Mouse (Mus musculus) MEL (cell line): Measurements from ENCODE around the gene Pld5. TPM values are rescaled to one million over a fixed set of nuclear protein-coding genes. Genes with fewer than 3 reads are reported as not detected.

Experiments
- DNase-seq: peaks from one replicate; pipeline ENCODE4 v3.0.0; 2011; ENCODE audit warnings: low read depth, low spot score
- H3K27ac ChIP-seq: 2 replicates; pipeline ENCODE4 v1.5.1; 2012; ENCODE audit warnings: low read depth, mild to moderate bottlenecking, control low read depth, low read length, moderate library complexity; ENCODE audit not compliant: control insufficient read depth
- H3K27me3 ChIP-seq, 2 experiments: fragments of 150-350 bp in 1 of 2; sonication (generic) in 1 of 2; 2 replicates each; pipeline ENCODE4 v1.6.1; 2012; ENCODE audit warnings: low read length in 2 of 2, mild to moderate bottlenecking in 2 of 2, improper control_type of control experiment in 1 of 2, moderate library complexity in 1 of 2; ENCODE audit not compliant: insufficient read depth in 2 of 2, control insufficient read depth in 1 of 2
- H3K36me3 ChIP-seq, 2 experiments: 2 replicates each; pipeline ENCODE4 v1.6.1; 2012 to 2014; ENCODE audit warnings: low read length in 2 of 2, improper control_type of control experiment in 1 of 2, inconsistent platforms in 1 of 2, mild to moderate bottlenecking in 1 of 2; ENCODE audit not compliant: insufficient read depth in 2 of 2, control insufficient read depth in 1 of 2
- H3K4me1 ChIP-seq, 2 experiments: fragments of 150-350 bp in 1 of 2; sonication (generic) in 1 of 2; 2 replicates each; pipeline ENCODE4 v1.6.1; 2012; ENCODE audit warnings: low read length in 2 of 2, improper control_type of control experiment in 1 of 2, mild to moderate bottlenecking in 1 of 2; ENCODE audit not compliant: insufficient read depth in 2 of 2, control insufficient read depth in 1 of 2
- H3K4me3 ChIP-seq, 2 experiments: fragments of 150-350 bp in 1 of 2; sonication (generic) in 1 of 2; 2 replicates each; pipeline ENCODE4 v1.5.1; 2012; ENCODE audit warnings: low read depth in 2 of 2, low read length in 2 of 2, mild to moderate bottlenecking in 2 of 2, moderate library complexity in 2 of 2, control low read depth in 1 of 2, improper control_type of control experiment in 1 of 2; ENCODE audit not compliant: control insufficient read depth in 1 of 2, insufficient read depth in 1 of 2
- H3K79me2 ChIP-seq: 2 replicates; pipeline ENCODE4 v1.6.1; 2012; ENCODE audit warnings: mild to moderate bottlenecking, low read length, moderate library complexity; ENCODE audit not compliant: control insufficient read depth, poor library complexity, insufficient read depth
- H3K9ac ChIP-seq: 2 replicates; pipeline ENCODE4 v1.6.1; 2012; ENCODE audit warnings: low read depth, mild to moderate bottlenecking, control low read depth, low read length, moderate library complexity; ENCODE audit not compliant: control insufficient read depth, poor library complexity, severe bottlenecking
- H3K9me3 ChIP-seq: fragments of 150-350 bp; sonication (generic); replicated peaks from 2 replicates; pipeline ENCODE4 v1.6.1; 2012; ENCODE audit warnings: mild to moderate bottlenecking, low read length, improper control_type of control experiment, moderate library complexity; ENCODE audit not compliant: insufficient read depth
- CHD2 ChIP-seq: IDR thresholded peaks from 2 replicates; pipeline ENCODE4 v1.6.1; 2011; ENCODE audit warnings: low read length, improper control_type of control experiment
- CTCF ChIP-seq, 3 experiments: IDR thresholded peaks in 2 of 3; conservative IDR thresholded peaks in 1 of 3; 2 replicates each; pipeline ENCODE4 v1.5.1; 2011 to 2012; ENCODE audit warnings: low read length in 3 of 3, low read depth in 2 of 3, mild to moderate bottlenecking in 2 of 3, improper control_type of control experiment in 1 of 3, inconsistent platforms in 1 of 3, mixed read lengths in 1 of 3, moderate library complexity in 1 of 3; ENCODE audit not compliant: control insufficient read depth in 1 of 3, insufficient read depth in 1 of 3, poor library complexity in 1 of 3, severe bottlenecking in 1 of 3
- ETS1 ChIP-seq: IDR thresholded peaks from 2 replicates; pipeline ENCODE4 v1.6.1; 2012; ENCODE audit warnings: low read depth, mild to moderate bottlenecking, inconsistent platforms, low read length, improper control_type of control experiment, moderate library complexity
- GABPA ChIP-seq: IDR thresholded peaks from 2 replicates; pipeline ENCODE4 v1.6.1; 2012; ENCODE audit warnings: low read depth, mild to moderate bottlenecking, inconsistent platforms, low read length, improper control_type of control experiment, moderate library complexity
- GATA1 ChIP-seq: IDR thresholded peaks from 2 replicates; pipeline ENCODE4 v1.6.1; 2011; ENCODE audit warnings: low read depth, low read length, improper control_type of control experiment
- HCFC1 ChIP-seq: IDR thresholded peaks from 2 replicates; pipeline ENCODE4 v1.6.1; 2012; ENCODE audit warnings: low read depth, mild to moderate bottlenecking, inconsistent platforms, low read length, improper control_type of control experiment, moderate library complexity
- KAT2A ChIP-seq: conservative IDR thresholded peaks from 2 replicates; pipeline ENCODE4 v1.6.1; 2012; ENCODE audit warnings: low read depth, low read length, improper control_type of control experiment, inconsistent platforms
- MAX ChIP-seq: IDR thresholded peaks from 2 replicates; pipeline ENCODE4 v1.6.1; 2011; ENCODE audit warnings: low read length, improper control_type of control experiment
- MXI1 ChIP-seq: IDR thresholded peaks from 2 replicates; pipeline ENCODE4 v1.6.1; 2011; ENCODE audit warnings: mild to moderate bottlenecking, low read depth, low read length, improper control_type of control experiment
- RAD21 ChIP-seq: IDR thresholded peaks from 2 replicates; pipeline ENCODE4 v1.6.1; 2011; ENCODE audit warnings: mild to moderate bottlenecking, low read depth, low read length, improper control_type of control experiment
- SIN3A ChIP-seq: IDR thresholded peaks from 2 replicates; pipeline ENCODE4 v1.6.1; 2012; ENCODE audit warnings: low read length, improper control_type of control experiment, inconsistent platforms
- SMC3 ChIP-seq: IDR thresholded peaks from 2 replicates; pipeline ENCODE4 v1.6.1; 2011; ENCODE audit warnings: low read depth, low read length, improper control_type of control experiment
- TBP ChIP-seq: IDR thresholded peaks from 2 replicates; pipeline ENCODE4 v1.8.0; 2011; ENCODE audit warnings: low read depth, low read length, improper control_type of control experiment
- USF1 ChIP-seq: IDR thresholded peaks from 2 replicates; pipeline ENCODE4 v1.6.1; 2014; ENCODE audit warnings: low read depth, mild to moderate bottlenecking, inconsistent platforms, low read length, improper control_type of control experiment, moderate library complexity
- USF2 ChIP-seq, 2 experiments: IDR thresholded peaks; 2 replicates each; pipeline ENCODE4 v1.6.1; 2011 to 2012; ENCODE audit warnings: improper control_type of control experiment in 2 of 2, low read length in 2 of 2, borderline replicate concordance in 1 of 2, inconsistent platforms in 1 of 2, low read depth in 1 of 2, mild to moderate bottlenecking in 1 of 2; ENCODE audit not compliant: insufficient read depth in 1 of 2
- ZC3H11A ChIP-seq: IDR thresholded peaks from 2 replicates; pipeline ENCODE4 v1.6.1; 2012; ENCODE audit warnings: low read depth, mild to moderate bottlenecking, inconsistent platforms, low read length, improper control_type of control experiment
- ZNF384 ChIP-seq: IDR thresholded peaks from 2 replicates; pipeline ENCODE4 v1.6.1; 2012; ENCODE audit warnings: low read depth, mild to moderate bottlenecking, inconsistent platforms, low read length, improper control_type of control experiment
- polyA plus RNA-seq, 2 experiments: library from polyadenylated mRNA; stranded (reverse) in 1 of 2; unstranded in 1 of 2; fragments of >175 nt in 1 of 2; fragments of >200 nt in 1 of 2; gene quantifications; 2 replicates each; pipeline versions ENCODE4 v1.2.1 to v1.2.4; 2012; ENCODE audit warnings: low replicate concordance in 2 of 2, low read depth in 1 of 2; ENCODE audit not compliant: insufficient read length in 2 of 2, insufficient read depth in 1 of 2, missing spikeins in 1 of 2
- total RNA-seq: library from RNA; depleted of rRNA; stranded (reverse); fragments of 300-350 nt; gene quantifications from 2 replicates; pipeline ENCODE4 v1.2.3, GENCODE M21; 2012

The Pld5 gene
- total and polyA plus RNA-seq, 3 experiments, result 0.01 TPM; not detected in 2

DNA sequence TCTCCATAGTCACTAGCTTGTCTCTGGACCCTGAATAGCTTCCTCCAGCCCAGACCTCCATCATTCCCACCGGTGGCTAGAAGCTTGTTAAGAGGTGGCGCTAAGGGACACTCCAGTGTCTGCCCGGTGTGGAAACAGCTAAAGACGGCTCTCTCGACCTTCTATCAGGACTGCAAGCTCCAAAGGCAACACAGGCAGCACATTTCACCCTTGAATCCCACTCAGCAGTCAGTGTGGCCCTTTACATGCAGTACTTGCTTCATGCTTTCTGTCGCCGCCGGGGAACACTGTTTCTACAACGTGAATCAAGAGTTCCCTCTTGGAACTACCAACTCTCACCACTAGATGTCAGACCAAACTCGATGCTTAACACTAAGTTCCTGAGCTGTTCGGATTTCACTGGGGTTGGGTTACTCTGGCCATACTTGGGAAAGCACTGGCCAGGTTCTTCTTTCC, 338.8 kb downstream of the Pld5 start:
- H3K4me1 ChIP-seq, result no peaks in the 10 kb centered on the region
- no peaks in the 10 kb centered on the region for H3K27me3 ChIP-seq
- DNase-seq, result peak; percentile 86
- no peaks in the 10 kb centered on the region for H3K36me3 ChIP-seq
- no peak overlapping the region for H3K4me3 ChIP-seq
- TF ChIP-seq GABPA, result no peak
- TF ChIP-seq ZC3H11A, result peak; percentile 80
- peak; percentile 93 for TF ChIP-seq SMC3
- no peak for TF ChIP-seq GATA1
- TF ChIP-seq CTCF (IDR thresholded peaks at IDR 0.05 in 2 of 3, conservative IDR thresholded peaks at IDR 0.05 in 1 of 3; ENCODE audit: control insufficient read depth in 1 of 3, insufficient read depth in 1 of 3, low read depth in 2 of 3, low read length in 3 of 3, poor library complexity in 1 of 3, severe bottlenecking in 1 of 3), result peak; percentile 45 to 91 (median 78); a peak in 5 of 6 replicates
- peak; percentile 96 for TF ChIP-seq RAD21
- no peak overlapping the region for H3K9ac ChIP-seq
- no peaks in the 10 kb centered on the region for H3K9me3 ChIP-seq
- H3K79me2 ChIP-seq, result no peaks in the 10 kb centered on the region
- no peak overlapping the region for H3K27ac ChIP-seq

DNA sequence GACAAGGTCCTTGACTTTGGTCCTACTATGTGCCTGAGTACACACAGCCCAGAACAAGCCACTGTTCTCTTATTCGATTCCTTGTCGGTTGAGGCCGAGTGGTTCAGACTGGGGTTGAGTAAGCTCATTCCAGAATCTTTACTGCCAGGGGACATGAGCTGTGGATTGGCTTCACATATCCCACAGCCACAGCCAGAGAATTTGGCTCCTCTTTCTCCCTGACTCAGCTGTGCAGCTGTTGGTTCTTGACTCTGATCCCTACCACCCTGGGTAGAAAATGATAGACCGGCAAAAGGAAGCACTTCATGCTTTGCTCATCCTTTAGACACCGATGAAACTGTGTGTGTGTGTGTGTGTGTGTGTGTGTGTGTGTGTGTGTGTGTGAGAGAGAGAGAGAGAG, 343.7 kb downstream of the Pld5 start:
- H3K4me1 ChIP-seq, result no peaks in the 10 kb centered on the region
- H3K36me3 ChIP-seq, result no peaks in the 10 kb centered on the region
- no peaks in the 10 kb centered on the region for H3K79me2 ChIP-seq
- no peak for DNase-seq
- H3K9me3 ChIP-seq, result no peaks in the 10 kb centered on the region
- TF ChIP-seq TBP, result no peak
- TF ChIP-seq KAT2A, result no peak
- no peak for TF ChIP-seq USF2 (IDR thresholded peaks at IDR 0.05; ENCODE audit: borderline replicate concordance in 1 of 2, insufficient read depth in 1 of 2, low read depth in 1 of 2, low read length in 2 of 2)
- TF ChIP-seq SIN3A, result no peak
- no peak for TF ChIP-seq MXI1
- no peak for TF ChIP-seq ETS1
- TF ChIP-seq CHD2, result no peak
- no peak for TF ChIP-seq USF1
- TF ChIP-seq GABPA, result no peak
- TF ChIP-seq HCFC1, result no peak
- no peak for TF ChIP-seq ZNF384
- TF ChIP-seq MAX, result no peak
- H3K27me3 ChIP-seq, result no peaks in the 10 kb centered on the region; a peak in 1 of 4 replicates
- H3K9ac ChIP-seq, result no peak overlapping the region
- no peak overlapping the region for H3K4me3 ChIP-seq
- no peak overlapping the region for H3K27ac ChIP-seq
